Mouse (Mus musculus) thymus, adult 2 months (tissue): ENCODE measurements around the gene Il1r1.

Source experiments
- CTCF ChIP-seq: fragments of 200-500 bp; IDR thresholded peaks from 2 replicates; pipeline ENCODE4 v1.5.1; 2012; ENCODE audit warnings: mild to moderate bottlenecking, control low read depth, low read length, moderate library complexity, borderline replicate concordance; ENCODE audit not compliant: control insufficient read depth, poor library complexity, insufficient read depth; ENCODE audit errors: extremely low read depth
- POLR2A ChIP-seq: fragments of 200-500 bp; IDR thresholded peaks from 2 replicates; pipeline ENCODE4 v1.6.1; 2012; ENCODE audit warnings: mild to moderate bottlenecking, low read length, control low read depth, moderate library complexity; ENCODE audit not compliant: control insufficient read depth, poor library complexity, insufficient read depth; ENCODE audit errors: extremely low read depth

GRCm38 (mm10) chr1:40324955-40325702, 100.2 kb downstream of the Il1r1 start:
- no peak for TF ChIP-seq CTCF
- TF ChIP-seq POLR2A: no peak
